Mouse (Mus musculus) G1E (cell line): ENCODE measurements around the gene Slit1.

Experiments
- CTCF ChIP-seq: IDR thresholded peaks from 2 replicates; pipeline ENCODE4 v1.5.1; 2012; ENCODE audit warnings: low read depth, low read length, inconsistent platforms, mixed read lengths
- GATA1 ChIP-seq: IDR thresholded peaks from 2 replicates; pipeline ENCODE4 v1.6.1; 2012; ENCODE audit warnings: borderline replicate concordance, low read length, inconsistent platforms, mixed read lengths
- GATA2 ChIP-seq: IDR thresholded peaks from 2 replicates; pipeline ENCODE4 v1.6.1; 2012; ENCODE audit warnings: low read depth, low read length, inconsistent platforms, borderline replicate concordance
- POLR2AphosphoS5 ChIP-seq: IDR thresholded peaks from 2 replicates; pipeline ENCODE4 v1.6.1; 2012; ENCODE audit warnings: low read depth, low read length, inconsistent platforms; ENCODE audit not compliant: insufficient replicate concordance
- TAL1 ChIP-seq: conservative IDR thresholded peaks from 2 replicates; pipeline ENCODE4 v1.6.1; 2012; ENCODE audit warnings: low read depth, low read length, inconsistent platforms, mixed read lengths

- TF ChIP-seq CTCF = no peak
- TF ChIP-seq TAL1 = no peak
- TF ChIP-seq POLR2AphosphoS5 = no peak
- no peak for TF ChIP-seq GATA1
- no peak for TF ChIP-seq GATA2
Observed at GRCm38 (mm10) chr19:41687836-41688235, 55.6 kb downstream of the Slit1 start.
